15 mouse cellular contexts compared by ENCODE assay signal in genomic region chrX:143932530-143932929, GRCm38 (mm10). TPM values are rescaled to one million over a fixed set of nuclear protein-coding genes. Genes with fewer than 3 reads are reported as not detected.
A peak's percentile ranks its signal among the peaks of the same experiment; 100 is the strongest.
DNase-seq lines count a peak whose midpoint lies in the region; ATAC-seq lines count a peak whose summit lies in the region.
"Had no signal": no experiment of that assay in that cellular context is flagged by ENCODE, and none has a peak within 500 bp of the region (broad histone marks: within the 10 kb centered on the region; RNA-seq: fewer than 3 reads in every experiment).

No protein-coding gene starts in this region.

- 63% methylated on average over 1 of the region's 1 CpGs for WGBS in neural tube, embryonic 11.5 days
- WGBS in hindbrain, embryonic 12.5 days, result 40% methylated on average over 1 of the region's 1 CpGs
- 61% methylated on average over 1 of the region's 1 CpGs for WGBS in midbrain, embryonic 11.5 days

- H3K4me2 ChIP-seq in neural tube, embryonic 11.5 days (ENCODE audit: low read depth), result no peak overlapping the region
- H3K4me2 ChIP-seq in hindbrain, embryonic 12.5 days (replicated peaks), result 0 out of 2 replicates have a peak overlapping the region, but pooled peaks have one; percentile 44
- H3K4me2 ChIP-seq in midbrain, embryonic 11.5 days, result no peak overlapping the region; the same call in 1 of the 2 replicates
- H3K4me2 ChIP-seq: embryonic facial prominence, embryonic 13.5 days; heart, embryonic 13.5 days; liver, embryonic 13.5 days had no signal

- no peaks in the 10 kb centered on the region for H3K4me1 ChIP-seq in neural tube, embryonic 11.5 days (ENCODE audit: control insufficient read depth, insufficient read depth, low read length)
- no peaks in the 10 kb centered on the region for H3K4me1 ChIP-seq in hindbrain, embryonic 12.5 days
- H3K4me1 ChIP-seq in midbrain, embryonic 11.5 days (ENCODE audit: control insufficient read depth, insufficient read depth, low read length), result no peaks in the 10 kb centered on the region
- H3K4me1 ChIP-seq: embryonic facial prominence, embryonic 13.5 days; heart, embryonic 13.5 days; liver, embryonic 13.5 days had no signal

- H3K27me3 ChIP-seq in neural tube, embryonic 11.5 days (ENCODE audit: control insufficient read depth, insufficient read depth, low read length), result no peaks in the 10 kb centered on the region
- no peaks in the 10 kb centered on the region for H3K27me3 ChIP-seq in hindbrain, embryonic 12.5 days
- H3K27me3 ChIP-seq in midbrain, embryonic 11.5 days (ENCODE audit: control insufficient read depth, insufficient read depth, low read length), result no peaks in the 10 kb centered on the region
- H3K27me3 ChIP-seq: heart, embryonic 13.5 days; liver, embryonic 13.5 days had no signal

- no peaks in the 10 kb centered on the region for H3K9me3 ChIP-seq in neural tube, embryonic 11.5 days (ENCODE audit: control insufficient read depth, low read length)
- no peaks in the 10 kb centered on the region for H3K9me3 ChIP-seq in hindbrain, embryonic 12.5 days (replicated peaks)
- no peaks in the 10 kb centered on the region for H3K9me3 ChIP-seq in midbrain, embryonic 11.5 days (ENCODE audit: control insufficient read depth, low read length)
- H3K9me3 ChIP-seq: embryonic facial prominence, embryonic 13.5 days; heart, embryonic 13.5 days; liver, embryonic 13.5 days had no signal

- DNase-seq in neural tube, embryonic 11.5 days (ENCODE audit: low spot score), result no peak
- DNase-seq in neural tube, embryonic 10.5 days (ENCODE audit: extremely low spot score, low spot score), result no peak
- no peak for DNase-seq in midbrain, embryonic 11.5 days (ENCODE audit: low spot score, missing footprints)
- DNase-seq in ovary, postnatal 14 days (ENCODE audit: low spot score), result no peak
- DNase-seq: adrenal gland, postnatal 25 days; gastrocnemius, adult 2 months; liver, embryonic 13.5 days; thymus, postnatal 14 days had no signal

- H3K9ac ChIP-seq in neural tube, embryonic 11.5 days (ENCODE audit: low read length), result peak overlapping the region; percentile 45
- peak overlapping the region; percentile 65 for H3K9ac ChIP-seq in hindbrain, embryonic 12.5 days
- peak overlapping the region; percentile 2 for H3K9ac ChIP-seq in midbrain, embryonic 11.5 days (ENCODE audit: low read length)
- H3K9ac ChIP-seq: embryonic facial prominence, embryonic 13.5 days; heart, embryonic 13.5 days; liver, embryonic 13.5 days had no signal

- ATAC-seq in neural tube, embryonic 11.5 days (ENCODE audit: insufficient read depth, low FRiP score, low TSS enrichment), result peak; percentile 64; the same call in 1 of the 2 replicates
- peak; percentile 49; the same call in 1 of the 2 replicates for ATAC-seq in hindbrain, embryonic 12.5 days (ENCODE audit: low FRiP score)
- ATAC-seq in midbrain, embryonic 11.5 days (ENCODE audit: low FRiP score), result no peak
- no peak for ATAC-seq in monocyte, adult 5-6 weeks (replicated peaks; ENCODE audit: insufficient number of reproducible peaks, low FRiP score, low TSS enrichment, poor library complexity, severe bottlenecking)
- no peak for ATAC-seq in inflammation-experienced regulatory T-cells, adult 6 months
- ATAC-seq: intestine, postnatal 0 days had no signal

- H3K27ac ChIP-seq in neural tube, embryonic 11.5 days (ENCODE audit: low read depth, low read length), result peak overlapping the region; percentile 75
- peak overlapping the region; percentile 88 for H3K27ac ChIP-seq in hindbrain, embryonic 12.5 days
- peak overlapping the region; percentile 60 for H3K27ac ChIP-seq in midbrain, embryonic 11.5 days (ENCODE audit: low read depth, low read length)
- H3K27ac ChIP-seq: embryonic facial prominence, embryonic 13.5 days; gastrocnemius, adult 2 months; heart, embryonic 13.5 days; liver, embryonic 13.5 days had no signal

- H3K4me3 ChIP-seq in neural tube, embryonic 11.5 days (ENCODE audit: low read depth, low read length), result peak overlapping the region; percentile 31
- H3K4me3 ChIP-seq in hindbrain, embryonic 12.5 days, result peak overlapping the region; percentile 42
- peak overlapping the region; percentile 26 for H3K4me3 ChIP-seq in midbrain, embryonic 11.5 days (ENCODE audit: low read depth, low read length)
- H3K4me3 ChIP-seq: embryonic facial prominence, embryonic 13.5 days; gastrocnemius, adult 2 months; heart, embryonic 13.5 days; liver, embryonic 13.5 days had no signal

- no peaks in the 10 kb centered on the region for H3K36me3 ChIP-seq in neural tube, embryonic 11.5 days (ENCODE audit: control insufficient read depth, insufficient read depth, low read length)
- H3K36me3 ChIP-seq in hindbrain, embryonic 12.5 days, result no peaks in the 10 kb centered on the region
- no peaks in the 10 kb centered on the region for H3K36me3 ChIP-seq in midbrain, embryonic 11.5 days (ENCODE audit: control insufficient read depth, insufficient read depth, low read length)
- H3K36me3 ChIP-seq: embryonic facial prominence, embryonic 13.5 days; heart, embryonic 13.5 days; liver, embryonic 13.5 days had no signal

RNA-seq across cellular contexts. Expression of gene Dcx, which starts 0.6 kb away (rescaled TPM):
- 160 and 182 TPM in 2 replicates for polyA plus RNA-seq in neural tube, embryonic 11.5 days (2014; fragmentation: Nextera tagmentation; extraction: Ambion mirVana)
- 220 and 266 TPM in 2 replicates for polyA plus RNA-seq in hindbrain, embryonic 12.5 days (2016; fragmentation: Nextera tagmentation; extraction: Ambion mirVana)
- polyA plus RNA-seq in midbrain, embryonic 11.5 days (2014; fragmentation: Nextera tagmentation; extraction: Ambion mirVana), result 95.8 and 126 TPM in 2 replicates
- total RNA-seq in monocyte, adult 5-6 weeks (2017), result under 0.01 TPM in 1 of 3 replicates, not detected in the others
- polyA plus RNA-seq in inflammation-experienced regulatory T-cells, adult 6 months (2017; shearing (Covaris generic)), result not detected
- total RNA-seq: gastrocnemius, adult 2 months; megakaryocyte progenitor cell, adult 5-6 weeks had no signal

Comparison
In these comparisons a context has a peak if more than half of its experiments do, and no peak if none do; other contexts are left out.
1. ATAC-seq: peak in neural tube, embryonic 11.5 days (single experiment) and hindbrain, embryonic 12.5 days (single experiment); none in midbrain, embryonic 11.5 days (single experiment), monocyte, adult 5-6 weeks (single experiment) and inflammation-experienced regulatory T-cells, adult 6 months (single experiment).
2. H3K9ac ChIP-seq: peak in every context shown above with its lines; median percentile 65 in hindbrain, embryonic 12.5 days; 45 in neural tube, embryonic 11.5 days; 2 in midbrain, embryonic 11.5 days.
3. RNA of gene Dcx, which starts 0.6 kb away (polyA plus RNA-seq): 220 to 266 TPM in hindbrain, embryonic 12.5 days, 160 to 182 TPM in neural tube, embryonic 11.5 days and 95.8 to 126 TPM in midbrain, embryonic 11.5 days; not detected in inflammation-experienced regulatory T-cells, adult 6 months; every median in the first group is over 10 times any median in the second.
4. Peak in every context shown above with its lines, with median percentiles within 50 percentile points of each other: H3K27ac ChIP-seq and H3K4me3 ChIP-seq.